In the genomic region with DNA sequence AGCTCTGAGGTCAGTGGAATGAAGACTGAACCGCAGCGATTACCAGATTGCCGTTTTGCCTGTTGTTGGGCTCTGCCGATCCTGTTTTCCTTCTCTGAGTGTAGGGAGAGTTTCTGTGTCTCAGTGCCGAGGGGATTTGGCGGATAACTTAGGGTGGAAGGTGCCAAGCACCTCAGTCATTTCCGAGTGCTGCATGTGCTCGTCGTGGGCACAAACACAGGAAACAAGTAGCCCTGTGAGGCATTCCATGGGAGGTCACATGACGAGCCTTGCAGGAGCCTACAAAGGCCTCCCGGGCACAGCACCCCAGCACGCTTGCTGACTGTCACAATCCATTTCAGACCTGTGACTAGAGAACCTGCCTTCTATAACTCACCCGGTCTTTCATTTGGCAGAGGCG, we compare ENCODE assay signal across 9 mouse cellular contexts.
DNase-seq lines count a peak whose midpoint lies in the region; ATAC-seq and TF ChIP-seq lines count a peak whose summit lies in the region.
"Had no signal": no experiment of that assay in that cellular context is flagged by ENCODE, and none has a peak within 500 bp of the region (broad histone marks: within the 10 kb centered on the region; RNA-seq: fewer than 3 reads in every experiment).

No protein-coding gene starts in this region.

- H3K27me3 ChIP-seq in liver, adult 2 months (ENCODE audit: control insufficient read depth, insufficient read depth, low read length) = no peaks in the 10 kb centered on the region
- peaks cover 11% of the 10 kb centered on the region; the same call in 1 of the 2 replicates for H3K27me3 ChIP-seq in hindbrain, embryonic 12.5 days
- no peaks in the 10 kb centered on the region for H3K27me3 ChIP-seq in limb, embryonic 13.5 days
- no peaks in the 10 kb centered on the region for H3K27me3 ChIP-seq in neural tube, embryonic 14.5 days (ENCODE audit: control insufficient read depth, insufficient read depth, low read length)

- no peak overlapping the region for H3K4me3 ChIP-seq in liver, adult 2 months (ENCODE audit: insufficient read depth, low read depth, low read length)
- no peak overlapping the region for H3K4me3 ChIP-seq in hindbrain, embryonic 12.5 days
- H3K4me3 ChIP-seq in limb, embryonic 13.5 days = no peak overlapping the region
- no peak overlapping the region for H3K4me3 ChIP-seq in neural tube, embryonic 14.5 days (ENCODE audit: low read depth, low read length)

- intact Hi-C loops in left cerebral cortex, postnatal 14 days (cut with DNase I) = no loop called here

- TF ChIP-seq CTCF in liver, adult 2 months (IDR thresholded peaks at IDR 0.05; ENCODE audit: low read depth, low read length) = no peak

- no peak for ATAC-seq in hindbrain, embryonic 12.5 days (ENCODE audit: low FRiP score)
- ATAC-seq in limb, embryonic 13.5 days (ENCODE audit: low FRiP score, low read depth) = no peak
- ATAC-seq in neural tube, embryonic 14.5 days (ENCODE audit: low read depth) = no peak
- no peak for ATAC-seq in megakaryocyte-erythroid progenitor cell, adult 5-6 weeks (replicated peaks; ENCODE audit: low FRiP score, low TSS enrichment, poor library complexity, severe bottlenecking)

- H3K4me1 ChIP-seq in liver, adult 2 months (ENCODE audit: control insufficient read depth, insufficient read depth, low read length) = peaks cover 2% of the 10 kb centered on the region; the same call in 1 of the 2 replicates
- peaks cover 65% of the 10 kb centered on the region for H3K4me1 ChIP-seq in hindbrain, embryonic 12.5 days
- peaks cover 59% of the 10 kb centered on the region for H3K4me1 ChIP-seq in limb, embryonic 13.5 days
- peaks cover 48% of the 10 kb centered on the region for H3K4me1 ChIP-seq in neural tube, embryonic 14.5 days (ENCODE audit: control insufficient read depth, insufficient read depth, low read length)

- no peak overlapping the region for H3K9ac ChIP-seq in liver, adult 2 months (ENCODE audit: low read depth, low read length)
- no peak overlapping the region for H3K9ac ChIP-seq in hindbrain, embryonic 12.5 days
- no peak overlapping the region for H3K9ac ChIP-seq in limb, embryonic 13.5 days
- H3K9ac ChIP-seq in neural tube, embryonic 14.5 days (replicated peaks; ENCODE audit: low read depth, low read length) = no peak overlapping the region

- H3K9me3 ChIP-seq in hindbrain, embryonic 12.5 days (replicated peaks) = no peaks in the 10 kb centered on the region
- H3K9me3 ChIP-seq in limb, embryonic 13.5 days = no peaks in the 10 kb centered on the region
- H3K9me3 ChIP-seq in neural tube, embryonic 14.5 days (ENCODE audit: control insufficient read depth, low read length) = no peaks in the 10 kb centered on the region

- H3K4me2 ChIP-seq in hindbrain, embryonic 12.5 days (replicated peaks) = no peak overlapping the region
- H3K4me2 ChIP-seq in limb, embryonic 13.5 days (replicated peaks) = no peak overlapping the region
- no peak overlapping the region for H3K4me2 ChIP-seq in neural tube, embryonic 14.5 days (ENCODE audit: low read depth, low read length)

- H3K27ac ChIP-seq in liver, adult 2 months (replicated peaks; ENCODE audit: insufficient read depth, low read depth, low read length) = peak overlapping the region; percentile 70
- 0 out of 2 replicates have a peak overlapping the region, but pooled peaks have one; percentile 50 for H3K27ac ChIP-seq in hindbrain, embryonic 12.5 days
- H3K27ac ChIP-seq in limb, embryonic 13.5 days = peak overlapping the region; percentile 28; the same call in 1 of the 2 replicates
- peak overlapping the region; percentile 55 for H3K27ac ChIP-seq in neural tube, embryonic 14.5 days (ENCODE audit: low read depth, low read length)

- 73% methylated on average over 14 of the region's 14 CpGs for WGBS in liver, adult 2 months
- 64% methylated on average over 14 of the region's 14 CpGs for WGBS in hindbrain, embryonic 12.5 days
- 43% methylated on average over 14 of the region's 14 CpGs for WGBS in limb, embryonic 13.5 days
- WGBS in neural tube, embryonic 14.5 days = 68% methylated on average over 14 of the region's 14 CpGs

- no peak for TF ChIP-seq POLR2A in liver, adult 2 months (IDR thresholded peaks at IDR 0.05; ENCODE audit: extremely low read depth, insufficient read depth, low read length)

- no peaks in the 10 kb centered on the region for H3K79me2 ChIP-seq in liver, adult 2 months (ENCODE audit: control insufficient read depth, insufficient read depth, low read length)

- no peaks in the 10 kb centered on the region for H3K36me3 ChIP-seq in liver, adult 2 months (ENCODE audit: control insufficient read depth, insufficient read depth, low read length)
- no peaks in the 10 kb centered on the region for H3K36me3 ChIP-seq in hindbrain, embryonic 12.5 days
- no peaks in the 10 kb centered on the region for H3K36me3 ChIP-seq in limb, embryonic 13.5 days
- no peaks in the 10 kb centered on the region for H3K36me3 ChIP-seq in neural tube, embryonic 14.5 days (ENCODE audit: control insufficient read depth, insufficient read depth, low read length)

- DNase-seq in liver, adult 2 months (ENCODE audit: extremely low read depth, low read depth, low spot score) = no peak
- DNase-seq in liver = no peak
- no peak for DNase-seq in left cerebral cortex, postnatal 14 days (ENCODE audit: low spot score in 2 of 2)
- no peak for DNase-seq in adrenal gland, adult 2 months
- DNase-seq: cerebellum, adult 9-11 months had no signal
